Mouse (Mus musculus) liver, embryonic 15.5 days (tissue): ENCODE results near the gene Gm44511. TPM values are rescaled to one million over a fixed set of nuclear protein-coding genes. Genes with fewer than 3 reads are reported as not detected.
"Not testable (repeated sequence)": the region's sequence is repeated elsewhere in the genome, so short reads cannot be mapped to it uniquely, and the experiment has no call there.

Experiments used
- ATAC-seq: fragments of 200-750 bp; cut with Nextera tagmentation; 2 replicates; pipeline ENCODE4 v1.8.0; 2017; ENCODE audit warnings: moderate number of reproducible peaks, mild to moderate bottlenecking, moderate library complexity; ENCODE audit not compliant: insufficient read depth
- H3K27ac ChIP-seq: fragments of 300-500 bp; sonication (generic); replicated peaks from 2 replicates; pipeline ENCODE4 v1.5.1; 2015; ENCODE audit warnings: mild to moderate bottlenecking, inconsistent platforms
- H3K27me3 ChIP-seq: fragments of 300-500 bp; sonication (generic); 2 replicates; pipeline ENCODE4 v1.6.1; 2015; ENCODE audit warnings: mild to moderate bottlenecking, inconsistent platforms
- H3K36me3 ChIP-seq: fragments of 300-500 bp; sonication (generic); replicated peaks from 2 replicates; pipeline ENCODE4 v1.6.1; 2015; ENCODE audit warnings: moderate library complexity, mild to moderate bottlenecking, inconsistent platforms
- H3K4me1 ChIP-seq: fragments of 300-500 bp; sonication (generic); replicated peaks from 2 replicates; pipeline ENCODE4 v1.6.1; 2015; ENCODE audit warnings: inconsistent platforms
- H3K4me2 ChIP-seq: fragments of 300-500 bp; sonication (generic); 2 replicates; pipeline ENCODE4 v1.6.1; 2015; ENCODE audit warnings: moderate library complexity, mild to moderate bottlenecking, inconsistent platforms
- H3K4me3 ChIP-seq: fragments of 300-500 bp; sonication (generic); replicated peaks from 2 replicates; pipeline ENCODE4 v1.5.1; 2015; ENCODE audit warnings: mild to moderate bottlenecking, inconsistent platforms
- H3K9ac ChIP-seq: fragments of 300-500 bp; sonication (generic); 2 replicates; pipeline ENCODE4 v1.6.1; 2015; ENCODE audit warnings: moderate library complexity, mild to moderate bottlenecking, inconsistent platforms
- H3K9me3 ChIP-seq: fragments of 300-500 bp; sonication (generic); replicated peaks from 2 replicates; pipeline ENCODE4 v1.6.1; 2016; ENCODE audit warnings: inconsistent platforms
- WGBS: fragments of 180-500 bp; shearing (Covaris S2); methylation state at CpG from one replicate; pipeline ENCODE4 v1.1.7; 2015; ENCODE audit warnings: mixed read lengths; ENCODE audit not compliant: insufficient replicate concordance; 5-methylcytosine and 5-hydroxymethylcytosine counted together
- polyA plus RNA-seq: library from polyadenylated mRNA; unstranded; fragments of >200 nt; fragmentation: Nextera tagmentation; extraction: Ambion mirVana; gene quantifications from 2 replicates; pipeline ENCODE4 v1.2.1, GENCODE M21; 2015

Gm44511 gene
- polyA plus RNA-seq, 1 experiment from 2014 or later: not detected

GRCm38 (mm10) chr6:128768047-128768446 is 58.1 kb downstream of the Gm44511 start:
- Histone ChIP-seq H3K4me3 (no peak overlapping the region), H3K27ac (no peak overlapping the region), H3K9me3 (no peaks in the 10 kb centered on the region), H3K4me1 (peaks cover 15% of the 10 kb centered on the region), H3K4me2 (no peak overlapping the region), H3K9ac (no peak overlapping the region), H3K36me3 (no peaks in the 10 kb centered on the region), H3K27me3 (no peaks in the 10 kb centered on the region)
- ATAC-seq: no peak
- WGBS: 47% methylated on average over 4 of the region's 4 CpGs

- WGBS: 60% methylated on average over 6 of the region's 6 CpGs
- not testable (repeated sequence) for H3K4me2 ChIP-seq, ATAC-seq
Observed at GRCm38 (mm10) chr6:128766486-128767254, 59.4 kb downstream of the Gm44511 start.

GRCm38 (mm10) chr6:128765211-128765610 is 60.9 kb downstream of the Gm44511 start:
- WGBS: 28% methylated on average over 1 of the region's 1 CpGs
- H3K27ac ChIP-seq: no peak overlapping the region
- H3K9ac ChIP-seq: no peak overlapping the region

More at GRCm38 (mm10) chr6:128766486-128767254, 59.4 kb downstream of the Gm44511 start:
- H3K9ac ChIP-seq, H3K27me3 ChIP-seq, H3K4me3 ChIP-seq, H3K36me3 ChIP-seq, H3K27ac ChIP-seq, H3K9me3 ChIP-seq: not testable (repeated sequence)
- H3K4me1 ChIP-seq: peaks cover 15% of the 10 kb centered on the region

GRCm38 (mm10) chr6:128764598-128764997 is 61.5 kb downstream of the Gm44511 start:
- H3K9ac ChIP-seq: peak overlapping the region; percentile 49; the same call in 1 of the 2 replicates
- H3K4me2 ChIP-seq: peak overlapping the region; percentile 82
- H3K9me3 ChIP-seq: no peaks in the 10 kb centered on the region
- peak overlapping the region; percentile 65 for H3K4me3 ChIP-seq
- ATAC-seq: no peak
- 12% methylated on average over 5 of the region's 5 CpGs for WGBS
- H3K27me3 ChIP-seq: no peaks in the 10 kb centered on the region
- H3K4me1 ChIP-seq: peaks cover 22% of the 10 kb centered on the region
- no peaks in the 10 kb centered on the region for H3K36me3 ChIP-seq
- H3K27ac ChIP-seq: 0 out of 2 replicates have a peak overlapping the region, but pooled peaks have one; percentile 39

More at GRCm38 (mm10) chr6:128765211-128765610, 60.9 kb downstream of the Gm44511 start:
- Histone ChIP-seq H3K27me3 (no peaks in the 10 kb centered on the region), H3K4me1 (peaks cover 20% of the 10 kb centered on the region), H3K9me3 (no peaks in the 10 kb centered on the region), H3K4me3 (no peak overlapping the region), H3K4me2 (no peak overlapping the region), H3K36me3 (no peaks in the 10 kb centered on the region)
- no peak for ATAC-seq

GRCm38 (mm10) chr6:128763736-128764523 is 62.2 kb downstream of the Gm44511 start:
- Histone ChIP-seq H3K27ac (0 out of 2 replicates have a peak overlapping the region, but pooled peaks have one; percentile 39), H3K27me3 (no peaks in the 10 kb centered on the region), H3K9me3 (no peaks in the 10 kb centered on the region), H3K9ac (peak overlapping the region; percentile 49), H3K4me2 (peak overlapping the region; percentile 82), H3K36me3 (no peaks in the 10 kb centered on the region), H3K4me3 (peak overlapping the region; percentile 65), H3K4me1 (peaks cover 25% of the 10 kb centered on the region)
- WGBS: 4% methylated on average over 30 of the region's 30 CpGs
- ATAC-seq: peak; percentile 81

- Histone ChIP-seq H3K4me2 (peak overlapping the region; percentile 82), H3K4me3 (peak overlapping the region; percentile 65), H3K4me1 (peaks cover 25% of the 10 kb centered on the region)
- ATAC-seq, H3K36me3 ChIP-seq, H3K27me3 ChIP-seq, H3K9ac ChIP-seq, H3K9me3 ChIP-seq, H3K27ac ChIP-seq: not testable (repeated sequence)
- 79% methylated on average over 10 of the region's 10 CpGs for WGBS
Observed at GRCm38 (mm10) chr6:128762892-128763670, 63.0 kb downstream of the Gm44511 start.

- Histone ChIP-seq H3K36me3 (no peaks in the 10 kb centered on the region), H3K4me2 (peak overlapping the region; percentile 77), H3K9ac (peak overlapping the region; percentile 46; the same call in 1 of the 2 replicates), H3K4me1 (peaks cover 20% of the 10 kb centered on the region), H3K27ac (no peak overlapping the region), H3K9me3 (no peaks in the 10 kb centered on the region), H3K27me3 (no peaks in the 10 kb centered on the region), H3K4me3 (peak overlapping the region; percentile 69)
- ATAC-seq: no peak
- 51% methylated on average over 5 of the region's 5 CpGs for WGBS
Observed at GRCm38 (mm10) chr6:128761144-128761540, 65.0 kb downstream of the Gm44511 start.

GRCm38 (mm10) chr6:128760416-128761143 is 65.5 kb downstream of the Gm44511 start:
- H3K4me1 ChIP-seq: peaks cover 20% of the 10 kb centered on the region
- not testable (repeated sequence) for H3K27me3 ChIP-seq, H3K36me3 ChIP-seq, H3K9me3 ChIP-seq
- peak overlapping the region; percentile 69 for H3K4me3 ChIP-seq
- WGBS: under 1% methylated on average over 44 of the region's 44 CpGs
- H3K9ac ChIP-seq: peak overlapping the region; percentile 70
- peak; percentile 67 for ATAC-seq
- peak overlapping the region; percentile 81 for H3K27ac ChIP-seq
- H3K4me2 ChIP-seq: peak overlapping the region; percentile 77

- WGBS: under 1% methylated on average over 22 of the region's 22 CpGs
- H3K27me3 ChIP-seq: not testable (repeated sequence)
- H3K9ac ChIP-seq: peak overlapping the region; percentile 70
Observed at GRCm38 (mm10) chr6:128760016-128760415, 66.1 kb downstream of the Gm44511 start.

GRCm38 (mm10) chr6:128759221-128759950 is 66.7 kb downstream of the Gm44511 start:
- H3K4me2 ChIP-seq: peak overlapping the region; percentile 77; the same call in 1 of the 2 replicates
- H3K4me3 ChIP-seq: no peak overlapping the region
- no peak for ATAC-seq
- peaks cover 21% of the 10 kb centered on the region for H3K4me1 ChIP-seq
- H3K36me3 ChIP-seq: no peaks in the 10 kb centered on the region
- no peak overlapping the region for H3K9ac ChIP-seq
- H3K9me3 ChIP-seq: no peaks in the 10 kb centered on the region
- no peak overlapping the region for H3K27ac ChIP-seq
- no peaks in the 10 kb centered on the region for H3K27me3 ChIP-seq
- 66% methylated on average over 5 of the region's 5 CpGs for WGBS

More at GRCm38 (mm10) chr6:128760016-128760415, 66.1 kb downstream of the Gm44511 start:
- Histone ChIP-seq H3K4me1 (peaks cover 18% of the 10 kb centered on the region), H3K4me3 (peak overlapping the region; percentile 69), H3K4me2 (peak overlapping the region; percentile 77), H3K27ac (peak overlapping the region; percentile 81)
- H3K9me3 ChIP-seq, H3K36me3 ChIP-seq: not testable (repeated sequence)
- ATAC-seq: peak; percentile 16
